20 mouse cellular contexts compared by ENCODE assay signal in genomic region chr19:32611386-32612092, GRCm38 (mm10). TPM values are rescaled to one million over a fixed set of nuclear protein-coding genes. Genes with fewer than 3 reads are reported as not detected.
DNase-seq lines count a peak whose midpoint lies in the region; ATAC-seq and TF ChIP-seq lines count a peak whose summit lies in the region.
"Had no signal": no experiment of that assay in that cellular context is flagged by ENCODE, and none has a peak within 500 bp of the region (broad histone marks: within the 10 kb centered on the region; RNA-seq: fewer than 3 reads in every experiment).

No protein-coding gene starts in this region.

- peaks cover 5% of the 10 kb centered on the region; the same call in 1 of the 2 replicates for H3K4me1 ChIP-seq in limb, embryonic 15.5 days
- no peaks in the 10 kb centered on the region for H3K4me1 ChIP-seq in limb, embryonic 10.5 days
- H3K4me1 ChIP-seq in intestine, embryonic 15.5 days (replicated peaks) = no peaks in the 10 kb centered on the region
- H3K4me1 ChIP-seq in intestine, embryonic 16.5 days (ENCODE audit: control insufficient read depth, insufficient read depth, low read length) = 0 out of 2 replicates have a peak, but pooled peaks cover 5% of the 10 kb centered on the region
- H3K4me1 ChIP-seq in small intestine, adult 2 months (ENCODE audit: control insufficient read depth, insufficient read depth, insufficient read length, low read length) = peaks cover 16% of the 10 kb centered on the region; the same call in 1 of the 2 replicates
- H3K4me1 ChIP-seq: embryonic facial prominence, embryonic 10.5 days; embryonic facial prominence, embryonic 12.5 days; forebrain, embryonic 13.5 days; forebrain, embryonic 15.5 days had no signal

- H3K4me3 ChIP-seq in limb, embryonic 15.5 days = no peak overlapping the region
- no peak overlapping the region for H3K4me3 ChIP-seq in limb, embryonic 10.5 days
- no peak overlapping the region for H3K4me3 ChIP-seq in intestine, embryonic 15.5 days (replicated peaks)
- H3K4me3 ChIP-seq in intestine, embryonic 16.5 days (ENCODE audit: low read length) = no peak overlapping the region
- H3K4me3 ChIP-seq in small intestine, adult 2 months (ENCODE audit: low read depth, low read length) = no peak overlapping the region
- H3K4me3 ChIP-seq: embryonic facial prominence, embryonic 10.5 days; embryonic facial prominence, embryonic 12.5 days; forebrain, embryonic 13.5 days; forebrain, embryonic 15.5 days had no signal

- H3K9ac ChIP-seq in limb, embryonic 15.5 days = no peak overlapping the region
- no peak overlapping the region for H3K9ac ChIP-seq in intestine, embryonic 15.5 days
- no peak overlapping the region for H3K9ac ChIP-seq in intestine, embryonic 16.5 days (ENCODE audit: low read depth, low read length)
- H3K9ac ChIP-seq: embryonic facial prominence, embryonic 12.5 days; forebrain, embryonic 13.5 days; forebrain, embryonic 15.5 days had no signal

- TF ChIP-seq CTCF in small intestine, adult 2 months (IDR thresholded peaks at IDR 0.05; ENCODE audit: extremely low read depth, insufficient read length, insufficient replicate concordance, low read depth, low read length) = no peak

- no peak for ATAC-seq in limb, embryonic 15.5 days (ENCODE audit: insufficient number of reproducible peaks, low FRiP score, low TSS enrichment, low read depth)
- ATAC-seq in intestine, embryonic 15.5 days = peak; percentile 82
- ATAC-seq in intestine, embryonic 16.5 days = peak; percentile 88
- ATAC-seq: forebrain, embryonic 13.5 days; forebrain, embryonic 15.5 days had no signal

- no peaks in the 10 kb centered on the region for H3K36me3 ChIP-seq in limb, embryonic 15.5 days
- no peaks in the 10 kb centered on the region for H3K36me3 ChIP-seq in limb, embryonic 10.5 days
- H3K36me3 ChIP-seq in intestine, embryonic 15.5 days = no peaks in the 10 kb centered on the region
- no peaks in the 10 kb centered on the region for H3K36me3 ChIP-seq in intestine, embryonic 16.5 days (ENCODE audit: control insufficient read depth, insufficient read depth, low read length)
- H3K36me3 ChIP-seq in small intestine, adult 2 months (ENCODE audit: control insufficient read depth, insufficient read depth, low read length) = peaks cover 6% of the 10 kb centered on the region; the same call in 1 of the 2 replicates
- H3K36me3 ChIP-seq: embryonic facial prominence, embryonic 10.5 days; embryonic facial prominence, embryonic 12.5 days; forebrain, embryonic 15.5 days had no signal

- no peaks in the 10 kb centered on the region for H3K9me3 ChIP-seq in limb, embryonic 15.5 days
- H3K9me3 ChIP-seq in limb, embryonic 10.5 days (replicated peaks) = no peaks in the 10 kb centered on the region
- H3K9me3 ChIP-seq in intestine, embryonic 15.5 days = no peaks in the 10 kb centered on the region
- H3K9me3 ChIP-seq in intestine, embryonic 16.5 days (ENCODE audit: control insufficient read depth, low read length) = no peaks in the 10 kb centered on the region
- H3K9me3 ChIP-seq: embryonic facial prominence, embryonic 10.5 days; embryonic facial prominence, embryonic 12.5 days; forebrain, embryonic 13.5 days; forebrain, embryonic 15.5 days had no signal

- H3K27me3 ChIP-seq in limb, embryonic 15.5 days = no peaks in the 10 kb centered on the region
- no peaks in the 10 kb centered on the region for H3K27me3 ChIP-seq in limb, embryonic 10.5 days (ENCODE audit: low read depth, poor library complexity, severe bottlenecking)
- no peaks in the 10 kb centered on the region for H3K27me3 ChIP-seq in intestine, embryonic 15.5 days (replicated peaks)
- H3K27me3 ChIP-seq in intestine, embryonic 16.5 days (replicated peaks; ENCODE audit: control insufficient read depth, insufficient read depth, low read length) = no peaks in the 10 kb centered on the region
- no peaks in the 10 kb centered on the region for H3K27me3 ChIP-seq in small intestine, adult 2 months (ENCODE audit: control insufficient read depth, insufficient read depth, low read length)
- H3K27me3 ChIP-seq: embryonic facial prominence, embryonic 12.5 days; forebrain, embryonic 13.5 days; forebrain, embryonic 15.5 days had no signal

- H3K4me2 ChIP-seq in limb, embryonic 15.5 days = no peak overlapping the region
- H3K4me2 ChIP-seq in intestine, embryonic 15.5 days (replicated peaks) = no peak overlapping the region
- H3K4me2 ChIP-seq in intestine, embryonic 16.5 days (ENCODE audit: low read depth, low read length) = no peak overlapping the region
- H3K4me2 ChIP-seq: embryonic facial prominence, embryonic 12.5 days; forebrain, embryonic 13.5 days; forebrain, embryonic 15.5 days had no signal

- H3K27ac ChIP-seq in limb, embryonic 15.5 days = 0 out of 2 replicates have a peak overlapping the region, but pooled peaks have one; percentile 7
- H3K27ac ChIP-seq in limb, embryonic 10.5 days = no peak overlapping the region
- no peak overlapping the region for H3K27ac ChIP-seq in intestine, embryonic 15.5 days
- peak overlapping the region; percentile 57 for H3K27ac ChIP-seq in intestine, embryonic 16.5 days (ENCODE audit: low read length)
- H3K27ac ChIP-seq in small intestine, adult 2 months (ENCODE audit: insufficient read depth, low read depth, low read length) = peak overlapping the region; percentile 92
- H3K27ac ChIP-seq: embryonic facial prominence, embryonic 10.5 days; embryonic facial prominence, embryonic 12.5 days; forebrain, embryonic 13.5 days; forebrain, embryonic 15.5 days had no signal

- 84% methylated on average over 9 of the region's 9 CpGs for WGBS in limb, embryonic 15.5 days
- 87% methylated on average over 9 of the region's 9 CpGs for WGBS in limb, embryonic 10.5 days
- WGBS in intestine, embryonic 15.5 days = 76% methylated on average over 9 of the region's 9 CpGs
- 76% methylated on average over 9 of the region's 9 CpGs for WGBS in intestine, embryonic 16.5 days
- WGBS in small intestine, adult 2 months = 52% methylated on average over 9 of the region's 9 CpGs

- TF ChIP-seq POLR2A in small intestine, adult 2 months (IDR thresholded peaks at IDR 0.05; ENCODE audit: low read depth, low read length) = no peak

- DNase-seq in limb, embryonic 10.5 days (ENCODE audit: low spot score) = no peak
- no peak for DNase-seq in cerebellum, postnatal 4 days (ENCODE audit: low spot score in 2 of 2)
- DNase-seq in right cerebral cortex, postnatal 25 days = no peak
- DNase-seq: adrenal gland, adult 2 months; adrenal gland, postnatal 10 days; adrenal gland, postnatal 25 days; cerebellum, adult 11 months; cerebellum, adult 18-20 months; cerebellum, adult 8-10 months; cerebellum, adult 9-11 months; cerebellum, postnatal 14 days; cerebellum, postnatal 36 days had no signal

RNA-seq across cellular contexts. Expression of gene Papss2, which starts 15.9 kb away (rescaled TPM):
- polyA plus RNA-seq in limb, embryonic 15.5 days (2015; fragmentation: Nextera tagmentation; extraction: Ambion mirVana) = 34.1 and 34.8 TPM in 2 replicates
- polyA plus RNA-seq in limb, embryonic 10.5 days (2016; fragmentation: Nextera tagmentation; extraction: Ambion mirVana) = 0.56 and 2.3 TPM in 2 replicates
- polyA plus RNA-seq in intestine, embryonic 15.5 days (2015; fragmentation: Nextera tagmentation; extraction: Ambion mirVana) = 7.7 and 8.4 TPM in 2 replicates
- 11.0 and 13.5 TPM in 2 replicates for polyA plus RNA-seq in intestine, embryonic 16.5 days (2015; fragmentation: Nextera tagmentation; extraction: Ambion mirVana)
- polyA plus RNA-seq in small intestine, adult 2 months (2012; rRNA removed) = 24.3 and 219 TPM in 2 replicates

Comparison
In these comparisons a context has a peak if more than half of its experiments do, and no peak if none do; other contexts are left out.
1. H3K27ac ChIP-seq: peak in limb, embryonic 15.5 days (single experiment), intestine, embryonic 16.5 days (single experiment) and small intestine, adult 2 months (single experiment); none in limb, embryonic 10.5 days (single experiment) and intestine, embryonic 15.5 days (single experiment).